Mouse (Mus musculus) MEL (cell line): ENCODE measurements around the gene Gzme. TPM values are rescaled to one million over a fixed set of nuclear protein-coding genes. Genes with fewer than 3 reads are reported as not detected.

ENCODE experiments used
- polyA plus RNA-seq, 2 experiments: library from polyadenylated mRNA; stranded (reverse) in 1 of 2; unstranded in 1 of 2; fragments of >175 nt in 1 of 2; fragments of >200 nt in 1 of 2; gene quantifications; 2 replicates each; pipeline versions ENCODE4 v1.2.1 to v1.2.4; 2012; ENCODE audit warnings: low replicate concordance in 2 of 2, low read depth in 1 of 2; ENCODE audit not compliant: insufficient read length in 2 of 2, insufficient read depth in 1 of 2, missing spikeins in 1 of 2
- total RNA-seq: library from RNA; depleted of rRNA; stranded (reverse); fragments of 300-350 nt; gene quantifications from 2 replicates; pipeline ENCODE4 v1.2.3, GENCODE M21; 2012; rRNA removed

Gene Gzme
- total and polyA plus RNA-seq, 3 experiments, result not detected

Other genes with a start within 250 kb of the Gzme start
- gene Cbln3, start 236.2 kb downstream of the Gzme start, total RNA-seq, result not detected in 2 replicates
- under 1 TPM in 1 of 2 experiments, not detected in 1; 0.19 TPM for gene Cbln3, start 236.2 kb downstream of the Gzme start, polyA plus RNA-seq
- 5.2 and 6.0 TPM in 2 replicates for gene Khnyn, start 235.7 kb downstream of the Gzme start, total RNA-seq
- 10 to 100 TPM in 1 of 2 experiments, not detected in 1; 13.3 TPM for gene Khnyn, start 235.7 kb downstream of the Gzme start, polyA plus RNA-seq
- gene Sdr39u1, start 220.3 kb downstream of the Gzme start, total RNA-seq, result 1.1 TPM in 2 replicates
- 1 to 10 TPM in 1 of 2 experiments, not detected in 1; 2.3 TPM for gene Sdr39u1, start 220.3 kb downstream of the Gzme start, polyA plus RNA-seq
- gene Cma1, start 175.9 kb downstream of the Gzme start, total RNA-seq, result 0.19 TPM in 1 of 2 replicates, not detected in the other
- gene Cma1, start 175.9 kb downstream of the Gzme start, polyA plus RNA-seq, result under 1 TPM in 1 of 2 experiments, not detected in 1; 0.13 TPM
- gene Cma2, start 169.6 kb downstream of the Gzme start, total RNA-seq, result not detected in 2 replicates
- gene Cma2, start 169.6 kb downstream of the Gzme start, polyA plus RNA-seq, result not detected
- not detected in 2 replicates for gene Mcpt1, start 102.7 kb downstream of the Gzme start, total RNA-seq
- gene Mcpt1, start 102.7 kb downstream of the Gzme start, polyA plus RNA-seq, result not detected
- 0.08 TPM in 1 of 2 replicates, not detected in the other for gene Mcpt9, start 90.1 kb downstream of the Gzme start, total RNA-seq
- gene Mcpt9, start 90.1 kb downstream of the Gzme start, polyA plus RNA-seq, result not detected
- 5.0 and 25.6 TPM in 2 replicates for gene Mcpt2, start 78.6 kb downstream of the Gzme start, total RNA-seq
- gene Mcpt2, start 78.6 kb downstream of the Gzme start, polyA plus RNA-seq, result 1 to 10 TPM in 1 of 2 experiments, not detected in 1; 1.6 TPM
- not detected in 2 replicates for gene Mcpt4, start 58.3 kb downstream of the Gzme start, total RNA-seq
- gene Mcpt4, start 58.3 kb downstream of the Gzme start, polyA plus RNA-seq, result not detected
- gene Mcpt8, start 35.4 kb downstream of the Gzme start, total RNA-seq, result not detected in 2 replicates
- gene Mcpt8, start 35.4 kb downstream of the Gzme start, polyA plus RNA-seq, result not detected
- gene Ctsg, start 18.1 kb downstream of the Gzme start, total RNA-seq, result not detected in 2 replicates
- not detected for gene Ctsg, start 18.1 kb downstream of the Gzme start, polyA plus RNA-seq
- not detected in 2 replicates for gene Gzmd, start 12.0 kb upstream of the Gzme start, total RNA-seq
- gene Gzmd, start 12.0 kb upstream of the Gzme start, polyA plus RNA-seq, result not detected
- not detected in 2 replicates for gene Gzmg, start 39.0 kb upstream of the Gzme start, total RNA-seq
- not detected for gene Gzmg, start 39.0 kb upstream of the Gzme start, polyA plus RNA-seq
- not detected in 2 replicates for gene Gzmn, start 54.0 kb upstream of the Gzme start, total RNA-seq
- not detected for gene Gzmn, start 54.0 kb upstream of the Gzme start, polyA plus RNA-seq
- gene Gzmf, start 90.8 kb upstream of the Gzme start, total RNA-seq, result not detected in 2 replicates
- gene Gzmf, start 90.8 kb upstream of the Gzme start, polyA plus RNA-seq, result not detected
- not detected in 2 replicates for gene Gzmc, start 114.0 kb upstream of the Gzme start, total RNA-seq
- gene Gzmc, start 114.0 kb upstream of the Gzme start, polyA plus RNA-seq, result not detected
- 1.4 and 1.7 TPM in 2 replicates for gene Gzmb, start 141.6 kb upstream of the Gzme start, total RNA-seq
- gene Gzmb, start 141.6 kb upstream of the Gzme start, polyA plus RNA-seq, result under 1 TPM in 1 of 2 experiments, not detected in 1; 0.64 TPM
- not detected in 2 replicates for gene Atp12a, start 244.4 kb upstream of the Gzme start, total RNA-seq
- gene Atp12a, start 244.4 kb upstream of the Gzme start, polyA plus RNA-seq, result not detected